Mouse (Mus musculus) brain, adult 2 months (tissue): ENCODE results near the gene Grap2.

Source experiments
- DNase-seq: peaks from one replicate; pipeline ENCODE4 v3.0.0; 2011; ENCODE audit warnings: low read depth, low spot score

Gene Grap2

GRCm38 (mm10) chr15:80572291-80572690 lies at the start of gene Grap2:
Grap2 (plus strand) TSS chr15:80572594.
- no peak for DNase-seq

- DNase-seq: peak; percentile 88
Observed at GRCm38 (mm10) chr15:80529955-80530869, 42.2 kb upstream of the Grap2 start.

- DNase-seq: no peak
Observed at GRCm38 (mm10) chr15:80531026-80531425, 41.4 kb upstream of the Grap2 start.

GRCm38 (mm10) chr15:80532281-80533072 lies 39.9 kb upstream of the Grap2 start:
- DNase-seq: no peak

GRCm38 (mm10) chr15:80533274-80533673 lies 39.1 kb upstream of the Grap2 start:
- peak; percentile 89 for DNase-seq

- DNase-seq: peak; percentile 82
Observed at GRCm38 (mm10) chr15:80536051-80536450, 36.3 kb upstream of the Grap2 start.

GRCm38 (mm10) chr15:80538075-80538474 lies 34.3 kb upstream of the Grap2 start:
- DNase-seq: no peak

GRCm38 (mm10) chr15:80538671-80539340 lies 33.6 kb upstream of the Grap2 start:
- DNase-seq: no peak

- DNase-seq: no peak
Observed at GRCm38 (mm10) chr15:80544115-80544514, 28.3 kb upstream of the Grap2 start.

GRCm38 (mm10) chr15:80545430-80545829 lies 27.0 kb upstream of the Grap2 start:
- DNase-seq: no peak

- no peak for DNase-seq
Observed at GRCm38 (mm10) chr15:80554860-80555822, 17.3 kb upstream of the Grap2 start.

GRCm38 (mm10) chr15:80556021-80556420 lies 16.4 kb upstream of the Grap2 start:
- DNase-seq: no peak

GRCm38 (mm10) chr15:80557745-80558144 lies 14.6 kb upstream of the Grap2 start:
- no peak for DNase-seq

GRCm38 (mm10) chr15:80559534-80559933 lies 12.9 kb upstream of the Grap2 start:
- no peak for DNase-seq

GRCm38 (mm10) chr15:80559978-80560377 lies 12.4 kb upstream of the Grap2 start:
- no peak for DNase-seq

- peak; percentile 79 for DNase-seq
Observed at GRCm38 (mm10) chr15:80560646-80561580, 11.5 kb upstream of the Grap2 start.

GRCm38 (mm10) chr15:80562446-80562845 lies 9.9 kb upstream of the Grap2 start:
- DNase-seq: no peak

GRCm38 (mm10) chr15:80563634-80564208 lies 8.7 kb upstream of the Grap2 start:
- no peak for DNase-seq

- no peak for DNase-seq
Observed at GRCm38 (mm10) chr15:80565106-80565665, 7.2 kb upstream of the Grap2 start, which contains the start of gene Enthd1. Enthd1 (minus strand) TSS chr15:80565156.
